Mouse (Mus musculus): ENCODE measurements at regions not wholly inside any gene's neighbourhood (a gene's known extent, or its start where the extent isn't known, plus 50 kb on each side); places are given as distances from the start of the nearest gene placed in this dataset.
"Not testable (repeated sequence)": the region's sequence is repeated elsewhere in the genome, so short reads cannot be mapped to it uniquely, and the experiment has no call there.

DNA sequence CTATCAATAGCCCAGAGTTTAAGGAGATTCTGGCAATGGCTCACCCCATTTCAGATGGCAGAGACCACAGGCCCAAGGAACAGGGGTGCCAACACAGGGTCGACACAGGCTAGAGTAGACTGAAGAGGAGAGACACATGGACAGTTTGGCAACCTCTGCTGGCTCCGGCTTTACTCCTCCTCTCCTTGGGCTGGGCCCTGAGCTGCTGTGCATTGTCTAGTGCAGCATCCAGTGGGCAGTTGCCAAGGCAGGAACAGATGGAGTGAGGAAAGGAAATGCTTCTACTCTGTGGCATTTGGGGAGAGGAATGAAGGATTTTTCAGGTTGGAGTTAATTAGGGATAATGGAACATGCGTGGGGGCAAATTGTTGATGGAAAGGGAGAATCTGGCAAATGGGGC lies 151.0 kb upstream of the 1700012A03Rik start:
- peak; percentile 54 for DNase-seq (ENCODE audit: low read depth, low spot score)

- DNase-seq (ENCODE audit: low read depth, low spot score): no peak
Measured at GRCm38 (mm10) chr6:31898609-31899008, 151.4 kb upstream of the 1700012A03Rik start.

DNA sequence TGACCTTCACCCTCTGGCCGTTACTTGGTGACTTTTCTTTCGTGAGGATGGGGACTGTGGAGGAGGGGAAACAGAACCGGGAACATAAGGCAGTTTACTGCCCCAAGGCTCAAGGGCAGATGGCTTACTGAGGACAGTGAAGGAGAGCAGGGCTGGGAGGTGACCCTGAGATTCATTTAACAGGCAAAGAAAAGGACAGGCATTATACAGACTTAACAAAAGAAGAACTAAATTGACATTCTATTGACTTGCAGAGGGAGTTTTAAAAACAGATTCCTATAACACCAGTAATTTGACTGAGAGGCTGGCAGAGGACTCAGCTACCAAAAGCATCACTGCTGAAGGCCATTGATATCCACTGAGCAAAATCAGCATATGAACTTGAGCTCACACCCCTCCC lies 153.0 kb upstream of the 1700012A03Rik start:
- DNase-seq (ENCODE audit: low read depth, low spot score): no peak

GRCm38 (mm10) chr6:31895835-31896234 lies 154.2 kb upstream of the 1700012A03Rik start:
- DNase-seq (ENCODE audit: low read depth, low spot score): peak; percentile 9

DNA sequence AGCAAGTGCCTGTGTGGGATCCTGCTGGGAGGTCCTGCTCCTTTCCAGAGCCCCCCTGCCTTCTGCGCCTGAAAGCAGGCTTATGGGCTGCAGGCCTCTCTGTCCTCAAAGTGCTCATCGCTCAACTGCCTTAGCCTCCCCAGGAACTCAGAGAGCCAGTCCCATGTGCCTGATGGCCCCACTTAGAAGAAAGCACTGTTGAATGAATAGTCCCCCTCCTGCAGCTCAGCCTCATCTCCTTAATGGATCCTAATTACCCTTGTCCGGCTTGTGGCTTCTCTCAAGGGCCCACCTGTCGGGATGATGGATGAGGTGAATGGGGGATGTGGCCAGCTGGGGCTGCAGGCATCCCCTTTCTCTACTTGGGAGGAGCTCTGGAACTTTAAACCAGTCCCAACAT lies 163.1 kb upstream of the 1700012A03Rik start:
- no peak for DNase-seq (ENCODE audit: low read depth, low spot score)

DNA sequence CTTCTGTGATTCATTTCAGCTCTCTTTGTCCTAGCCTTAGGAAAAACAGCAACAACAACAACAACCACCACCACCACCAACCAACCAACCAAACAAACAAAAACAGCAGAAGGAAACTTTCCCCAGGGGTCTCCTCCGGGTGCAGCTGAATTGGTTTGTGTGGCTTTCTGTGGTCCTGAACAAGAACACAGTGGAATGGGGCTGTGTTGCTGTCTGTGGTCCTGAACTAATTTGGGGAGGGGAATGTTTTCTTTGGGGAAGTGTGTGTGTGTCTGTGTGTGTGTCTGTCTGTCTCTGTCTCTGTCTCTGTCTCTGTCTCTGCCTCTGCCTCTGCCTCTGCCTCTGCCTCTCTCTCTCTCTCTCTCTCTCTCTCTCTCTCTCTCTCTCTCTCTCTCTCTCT lies 164.8 kb upstream of the 1700012A03Rik start:
- DNase-seq (ENCODE audit: low read depth, low spot score): not testable (repeated sequence)

GRCm38 (mm10) chr6:31883726-31884125 lies 166.3 kb upstream of the 1700012A03Rik start:
- DNase-seq (ENCODE audit: low read depth, low spot score): no peak

DNA sequence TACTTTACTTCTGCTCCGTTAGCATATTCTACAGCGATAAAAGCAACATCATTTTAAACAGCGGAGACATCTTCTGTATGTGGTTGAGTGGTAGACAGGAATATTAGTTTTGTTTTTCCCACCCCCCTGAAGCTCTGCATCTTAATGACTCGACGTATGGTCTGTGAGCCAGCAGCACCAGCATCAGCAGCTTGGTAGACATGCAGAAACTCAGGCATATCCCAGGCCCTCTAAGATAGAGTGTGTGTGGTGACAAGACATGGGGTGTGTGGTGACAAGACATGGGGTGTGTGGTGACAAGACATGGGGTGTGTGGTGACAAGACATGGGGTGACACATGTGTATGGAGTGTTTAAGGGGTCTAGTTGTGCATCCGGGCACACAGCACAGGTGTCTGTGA lies 175.4 kb upstream of the 1700012A03Rik start:
- no peak for DNase-seq (ENCODE audit: low read depth, low spot score)

DNA sequence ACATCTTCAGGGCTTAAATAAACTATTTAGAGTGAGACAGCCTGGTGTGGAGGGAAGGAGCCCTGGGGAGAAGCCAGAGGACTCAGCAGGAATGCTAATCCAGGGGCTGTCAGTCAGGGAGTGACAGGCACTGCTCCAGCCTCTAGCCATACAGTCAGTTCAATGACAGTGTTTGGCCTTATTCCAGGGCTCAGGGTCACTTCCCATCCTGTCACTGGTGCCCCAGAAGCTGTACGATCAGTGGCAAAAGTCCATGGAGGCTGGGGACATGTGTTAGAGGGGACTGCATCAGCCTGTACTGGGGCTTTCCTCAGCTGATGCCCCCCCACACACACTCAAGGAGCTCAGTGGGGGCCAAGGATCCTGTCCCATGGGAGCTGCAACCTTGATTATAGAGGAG lies 176.1 kb upstream of the 1700012A03Rik start:
- no peak for DNase-seq (ENCODE audit: low read depth, low spot score)

- no peak for DNase-seq (ENCODE audit: low read depth, low spot score)
Measured at GRCm38 (mm10) chr6:31871766-31872165, 178.3 kb upstream of the 1700012A03Rik start.

- DNase-seq (ENCODE audit: low read depth, low spot score): no peak
Measured at GRCm38 (mm10) chr6:31861996-31862395, 188.1 kb upstream of the 1700012A03Rik start.

DNA sequence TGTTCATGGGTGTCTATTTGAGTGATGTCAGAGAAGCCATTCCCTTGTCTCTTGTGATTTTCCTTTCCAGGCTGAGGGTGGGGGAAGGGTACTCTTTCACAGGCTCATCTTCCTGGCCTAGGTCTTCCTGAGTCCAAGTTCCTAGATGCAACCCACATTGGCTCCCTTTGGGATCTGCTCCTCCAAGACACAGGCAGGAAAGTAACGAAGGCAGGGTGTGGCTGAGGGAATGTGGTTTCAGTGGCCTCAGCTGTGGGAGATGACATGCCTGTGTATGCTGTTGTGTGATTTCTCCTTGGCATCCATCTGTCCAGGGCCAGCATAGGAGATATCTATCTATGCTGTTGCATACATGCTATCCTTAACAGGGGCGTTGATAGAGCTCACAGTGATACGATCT lies 190.4 kb upstream of the 1700012A03Rik start:
- no peak for DNase-seq (ENCODE audit: low read depth, low spot score)

GRCm38 (mm10) chr6:31854261-31854660 lies 195.8 kb upstream of the 1700012A03Rik start:
- DNase-seq (ENCODE audit: low read depth, low spot score): no peak

- no peak for DNase-seq (ENCODE audit: low read depth, low spot score)
Measured at GRCm38 (mm10) chr6:31846319-31846718, 203.7 kb upstream of the 1700012A03Rik start.

- no peak for DNase-seq (ENCODE audit: low read depth, low spot score)
Measured at GRCm38 (mm10) chr6:31845671-31846070, 204.4 kb upstream of the 1700012A03Rik start.

GRCm38 (mm10) chr6:31840621-31841020 lies 209.4 kb upstream of the 1700012A03Rik start:
- DNase-seq (ENCODE audit: low read depth, low spot score): no peak

- DNase-seq (ENCODE audit: low read depth, low spot score): no peak
Measured at GRCm38 (mm10) chr6:31838588-31838987, 211.5 kb upstream of the 1700012A03Rik start.

- DNase-seq (ENCODE audit: low read depth, low spot score): no peak
Measured at GRCm38 (mm10) chr6:31835795-31836194, 214.3 kb upstream of the 1700012A03Rik start.

DNA sequence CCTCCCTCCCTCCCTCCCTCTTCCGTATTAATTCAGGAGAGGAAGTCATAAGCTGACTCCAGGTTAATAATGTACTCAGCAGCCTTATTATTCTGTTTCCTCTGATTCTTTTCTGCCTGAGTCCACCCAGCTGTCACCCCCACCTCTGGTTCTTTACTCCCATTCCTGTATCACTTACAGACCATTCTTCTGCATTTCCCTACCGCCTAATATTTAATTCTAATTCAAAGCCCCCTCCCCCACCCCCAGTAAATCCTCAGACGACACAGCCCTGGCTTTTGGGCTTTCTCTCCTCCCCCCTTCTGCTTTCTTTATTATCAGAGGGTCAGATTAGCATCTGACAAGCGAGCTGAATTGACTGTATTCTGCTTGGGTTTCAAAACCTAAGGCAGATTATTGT lies 215.5 kb upstream of the 1700012A03Rik start:
- no peak for DNase-seq (ENCODE audit: low read depth, low spot score)

- no peak for DNase-seq (ENCODE audit: low read depth, low spot score)
Measured at GRCm38 (mm10) chr6:31830610-31831009, 219.4 kb upstream of the 1700012A03Rik start.

DNA sequence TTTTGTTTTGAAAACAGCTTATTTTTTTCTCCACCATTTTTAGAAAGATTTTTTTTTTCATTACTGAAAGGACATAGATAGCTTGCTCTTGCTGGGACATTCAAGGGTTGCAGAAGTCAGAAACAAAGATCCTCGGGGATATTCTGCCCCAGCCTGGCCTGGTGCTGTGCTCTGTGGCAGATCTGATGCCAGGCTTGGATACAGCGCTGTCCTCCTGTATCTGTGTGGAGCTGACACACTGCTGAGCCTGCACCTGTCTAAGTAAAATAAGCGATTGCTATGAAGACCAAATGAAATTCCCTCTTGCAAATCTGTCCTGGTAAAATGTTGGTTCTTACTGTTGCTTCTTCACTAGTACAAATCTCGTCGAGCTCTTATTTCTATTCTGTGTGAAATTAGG lies 226.4 kb upstream of the 1700012A03Rik start:
- no peak for DNase-seq (ENCODE audit: low read depth, low spot score)

DNA sequence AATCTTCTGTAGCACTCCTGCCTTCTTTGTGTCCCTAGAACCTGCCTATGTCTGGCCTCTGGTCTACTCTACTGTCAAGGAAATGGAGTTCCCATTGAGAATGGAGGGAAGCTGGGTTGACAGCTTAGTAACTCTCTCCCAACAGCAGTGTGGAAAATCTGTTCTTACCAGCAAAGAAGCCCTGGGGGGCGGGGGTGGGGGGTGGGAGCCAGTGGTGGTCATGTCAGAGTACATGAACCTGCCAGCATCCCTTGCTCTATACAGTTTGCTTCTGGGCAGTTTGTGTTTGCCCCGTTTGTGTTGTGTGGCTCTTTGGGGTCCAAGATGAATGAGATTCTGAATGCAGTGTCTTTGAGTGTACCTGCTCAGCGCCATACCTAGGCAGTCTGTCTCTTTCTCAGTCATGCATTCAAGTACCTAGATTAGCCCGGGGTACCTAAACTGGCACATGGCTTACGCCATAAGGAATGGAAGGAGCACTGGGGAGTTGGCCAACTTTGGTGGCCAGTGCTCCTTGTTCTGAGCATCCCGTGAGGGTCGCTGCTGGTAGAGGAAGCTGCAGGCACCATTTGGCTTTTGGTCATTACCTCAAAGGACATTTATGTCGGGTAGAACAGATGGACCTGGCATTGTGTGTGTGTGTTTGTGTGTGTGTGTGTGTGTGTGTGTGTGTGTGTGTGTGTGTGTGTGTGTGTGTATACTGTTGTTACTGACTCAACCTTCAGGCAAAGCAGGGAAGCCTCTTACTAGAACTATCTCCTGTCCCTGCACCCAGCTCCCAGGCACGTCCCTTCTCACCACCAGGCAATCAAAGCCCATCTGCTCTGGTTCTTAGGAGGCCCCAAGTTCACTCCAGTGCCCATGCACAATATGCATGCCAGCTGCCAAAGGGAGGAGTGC lies 227.6 kb upstream of the 1700012A03Rik start:
- DNase-seq (ENCODE audit: low read depth, low spot score): no peak

DNA sequence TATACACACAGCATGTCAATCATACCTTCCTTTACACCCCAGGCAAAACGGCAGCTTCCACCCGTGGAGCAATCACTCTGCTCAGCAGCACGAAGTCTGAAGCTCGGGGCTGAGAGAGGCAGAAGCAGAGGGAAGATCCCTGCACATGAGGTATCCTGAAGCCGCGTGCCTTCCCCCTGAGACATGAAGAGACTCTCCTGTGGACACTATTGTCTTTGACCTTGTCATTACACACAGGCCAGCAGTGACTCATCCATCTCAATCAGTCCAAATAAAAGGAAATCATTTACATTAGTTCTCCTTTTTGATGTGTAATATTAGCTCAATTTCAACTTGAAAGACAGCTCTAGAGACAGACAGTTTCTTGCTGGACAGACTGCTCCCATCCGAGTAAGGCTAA lies 228.4 kb upstream of the 1700012A03Rik start:
- no peak for DNase-seq (ENCODE audit: low read depth, low spot score)

DNA sequence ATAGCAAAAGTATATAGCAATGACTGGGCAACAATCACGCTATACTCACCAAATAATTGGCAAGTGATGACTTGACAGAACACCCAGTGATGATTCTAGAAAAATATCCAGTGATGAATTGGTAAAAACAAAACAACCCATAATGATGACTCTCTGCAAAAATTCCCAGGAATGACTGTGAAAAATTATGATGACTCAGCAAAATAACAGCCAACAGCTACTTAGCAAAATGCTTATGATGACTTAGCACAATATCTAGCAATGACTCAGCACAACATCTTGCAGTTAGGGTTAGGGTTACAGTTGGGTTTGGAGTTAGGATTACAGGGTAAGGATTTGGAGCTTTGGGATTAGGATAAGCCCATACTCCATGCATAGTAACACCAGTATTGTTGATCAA lies 232.4 kb upstream of the 1700012A03Rik start:
- no peak for DNase-seq (ENCODE audit: low read depth, low spot score)
